Mouse (Mus musculus): ENCODE data around the gene Sept14. TPM values are rescaled to one million over a fixed set of nuclear protein-coding genes. Genes with fewer than 3 reads are reported as not detected.

Sept14 gene
- polyA plus RNA-seq, 1 experiment from 2014 or later, result not detected

- 92% methylated on average over 5 of the region's 5 CpGs for WGBS
- H3K9me3 ChIP-seq (ENCODE audit: low read depth, low read length), result no peaks in the 10 kb centered on the region
- H3K4me1 ChIP-seq (ENCODE audit: insufficient read depth), result no peaks in the 10 kb centered on the region
- H3K36me3 ChIP-seq (ENCODE audit: insufficient read depth), result peaks cover 6% of the 10 kb centered on the region; the same call in 1 of the 2 replicates
- H3K27me3 ChIP-seq (ENCODE audit: insufficient read depth, low read length), result no peaks in the 10 kb centered on the region
- no peak for TF ChIP-seq CTCF (IDR thresholded peaks at IDR 0.05; ENCODE audit: low read depth)
- DNase-seq (no peak), ATAC-seq (ENCODE audit: insufficient read depth) (no peak)
- no peak overlapping the region for H3K9ac ChIP-seq
- no peak overlapping the region for H3K4me2 ChIP-seq
- no peak overlapping the region for H3K4me3 ChIP-seq (ENCODE audit: low read depth, low read length)
- H3K27ac ChIP-seq (ENCODE audit: low read depth), result no peak overlapping the region
Measured at GRCm38 (mm10) chr5:129650858-129651257, 57.5 kb downstream of the Sept14 start.

Other genes with a start within 250 kb of the Sept14 start
- 52.4 and 57.3 TPM in 2 replicates for gene Sfswap, start 207.3 kb downstream of the Sept14 start, polyA plus RNA-seq (2014; fragmentation: Nextera tagmentation; extraction: Ambion mirVana)
- 1.4 and 1.5 TPM in 2 replicates for gene Mmp17, start 124.3 kb downstream of the Sept14 start, polyA plus RNA-seq (2014; fragmentation: Nextera tagmentation; extraction: Ambion mirVana)
- gene Zfp11, start 38.4 kb downstream of the Sept14 start, polyA plus RNA-seq (2014; fragmentation: Nextera tagmentation; extraction: Ambion mirVana), result 5.3 and 6.3 TPM in 2 replicates
- gene Mrps17, start 7.0 kb upstream of the Sept14 start, polyA plus RNA-seq (2014; fragmentation: Nextera tagmentation; extraction: Ambion mirVana), result 187 and 196 TPM in 2 replicates
- 82.2 and 86.2 TPM in 2 replicates for gene Nipsnap2, start 16.6 kb upstream of the Sept14 start, polyA plus RNA-seq (2014; fragmentation: Nextera tagmentation; extraction: Ambion mirVana)
- 31.4 and 33.6 TPM in 2 replicates for gene Psph, start 78.9 kb upstream of the Sept14 start, polyA plus RNA-seq (2014; fragmentation: Nextera tagmentation; extraction: Ambion mirVana)
- 43.1 and 46.4 TPM in 2 replicates for gene Sumf2, start 138.5 kb upstream of the Sept14 start, polyA plus RNA-seq (2014; fragmentation: Nextera tagmentation; extraction: Ambion mirVana)
- 859 and 893 TPM in 2 replicates for gene Chchd2, start 179.0 kb upstream of the Sept14 start, polyA plus RNA-seq (2014; fragmentation: Nextera tagmentation; extraction: Ambion mirVana)
- 5.7 and 6.9 TPM in 2 replicates for gene Zbed5, start 187.2 kb upstream of the Sept14 start, polyA plus RNA-seq (2014; fragmentation: Nextera tagmentation; extraction: Ambion mirVana)
- gene Phkg1, start 190.0 kb upstream of the Sept14 start, polyA plus RNA-seq (2014; fragmentation: Nextera tagmentation; extraction: Ambion mirVana), result 0.11 and 0.18 TPM in 2 replicates
- 1.5 and 2.6 TPM in 2 replicates for gene Nupr1l, start 200.0 kb upstream of the Sept14 start, polyA plus RNA-seq (2014; fragmentation: Nextera tagmentation; extraction: Ambion mirVana)
- 22.7 and 23.4 TPM in 2 replicates for gene Vkorc1l1, start 233.5 kb upstream of the Sept14 start, polyA plus RNA-seq (2014; fragmentation: Nextera tagmentation; extraction: Ambion mirVana)